Mouse (Mus musculus) lung, postnatal 25 days (tissue): ENCODE measurements around the gene Bbs9.
"Not testable (repeated sequence)": the region's sequence is repeated elsewhere in the genome, so short reads cannot be mapped to it uniquely, and the experiment has no call there.

Experiments used
- DNase-seq: peaks from one replicate; pipeline ENCODE4 v3.0.0; 2022; ENCODE audit warnings: low spot score

Gene Bbs9

GRCm38 (mm10) chr9:22849212-22849611 lies 373.7 kb downstream of the Bbs9 start:
- no peak for DNase-seq

GRCm38 (mm10) chr9:22869147-22869546 lies 393.6 kb downstream of the Bbs9 start:
- not testable (repeated sequence) for DNase-seq

DNA sequence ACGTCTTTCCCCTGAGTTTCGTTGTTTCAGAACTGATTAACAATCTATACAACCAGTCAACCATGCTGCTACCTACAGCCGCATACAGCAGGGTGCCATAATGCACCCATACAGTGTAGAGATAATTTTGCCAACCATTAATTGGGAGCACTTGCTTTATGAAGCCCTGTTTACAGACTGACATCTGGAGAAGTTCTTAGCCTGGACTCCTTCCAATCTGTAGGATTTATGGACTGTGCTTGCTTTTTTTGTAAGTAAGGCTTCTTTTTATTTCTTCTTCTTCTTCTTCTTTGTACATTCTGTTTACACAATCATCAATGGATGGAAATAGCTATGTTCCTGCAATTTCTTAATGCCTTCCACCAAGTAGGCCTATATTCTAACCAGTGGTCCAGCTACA lies 395.1 kb downstream of the Bbs9 start:
- no peak for DNase-seq

DNA sequence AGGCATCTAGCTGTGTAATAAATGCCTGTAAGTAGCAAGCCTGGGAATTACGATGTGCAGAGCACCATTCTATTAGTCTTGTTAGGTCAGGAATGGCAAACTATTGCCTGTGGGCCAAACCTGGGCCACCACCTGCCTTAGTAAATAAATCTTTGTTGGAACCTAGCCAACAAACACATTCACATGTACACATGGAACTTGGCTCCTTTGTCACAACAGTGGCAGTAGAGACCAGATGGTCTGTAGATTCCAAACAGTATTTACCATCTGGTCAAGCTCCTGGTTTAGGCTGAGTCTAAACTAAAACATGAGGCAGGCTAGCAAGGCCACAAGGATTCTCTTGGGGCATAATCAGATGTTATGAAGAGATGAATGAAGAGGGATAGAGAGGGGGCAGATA lies 399.7 kb downstream of the Bbs9 start:
- no peak for DNase-seq

- no peak for DNase-seq
Observed at GRCm38 (mm10) chr9:22879266-22879665, 403.8 kb downstream of the Bbs9 start.

GRCm38 (mm10) chr9:22886351-22886750 lies 410.8 kb downstream of the Bbs9 start:
- no peak for DNase-seq

- no peak for DNase-seq
Observed at GRCm38 (mm10) chr9:22905434-22905833, 429.9 kb downstream of the Bbs9 start.

- DNase-seq: no peak
Observed at GRCm38 (mm10) chr9:22916808-22917207, 441.3 kb downstream of the Bbs9 start.

- DNase-seq: no peak
Observed at GRCm38 (mm10) chr9:22935645-22936044, 460.1 kb downstream of the Bbs9 start.
